Mouse (Mus musculus) liver, embryonic 18 days (tissue): ENCODE results near the gene Gm17267. TPM values are rescaled to one million over a fixed set of nuclear protein-coding genes. Genes with fewer than 3 reads are reported as not detected.

Source experiments
- polyA plus RNA-seq: library from polyadenylated mRNA; depleted of rRNA; stranded (reverse); fragments of >200 nt; gene quantifications from 2 replicates; pipeline ENCODE4 v1.2.3, GENCODE M21; 2012; rRNA removed

The Gm17267 gene
- not detected in 2 replicates for polyA plus RNA-seq

DNA sequence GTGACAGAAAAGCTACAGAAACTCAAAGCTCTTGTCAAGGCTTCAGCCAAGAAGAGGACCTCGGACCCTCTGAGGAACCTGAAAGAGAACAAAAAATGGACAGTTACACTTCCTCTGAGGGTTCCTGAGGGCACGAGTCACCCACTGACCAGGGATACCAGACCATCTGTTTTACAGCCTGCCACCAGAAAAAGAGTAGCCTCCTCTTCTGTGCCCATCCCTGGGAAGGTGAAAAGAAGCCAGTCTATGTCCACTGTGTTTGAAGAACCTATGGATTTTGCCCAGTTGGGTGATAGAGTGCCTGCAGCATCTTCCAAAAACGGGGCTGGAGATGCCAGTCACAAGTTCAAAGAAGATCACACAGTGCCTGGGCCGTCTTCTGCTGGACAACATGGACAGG lies at the start of gene Gm17267:
TSS of gene Gm17267 (plus strand) at position 301 of the 400 bp plus-strand sequence.

